In genomic region chr15:78587050-78587994, GRCm38 (mm10) we compare ENCODE assay signal across 8 mouse cellular contexts. TPM values are rescaled to one million over a fixed set of nuclear protein-coding genes. Genes with fewer than 3 reads are reported as not detected.
DNase-seq lines count a peak whose midpoint lies in the region; ATAC-seq and TF ChIP-seq lines count a peak whose summit lies in the region.

No protein-coding gene starts in this region.

- peak; percentile 81 for DNase-seq in CD4-positive helper T cell, adult 2 months (ENCODE audit: low read depth, low spot score)
- DNase-seq in brain, embryonic 18.5 days (ENCODE audit: low read depth, low spot score) = peak; percentile 37
- DNase-seq in forebrain, embryonic 11.5 days (ENCODE audit: low spot score) = peak; percentile 89
- peak; percentile 80 for DNase-seq in heart, postnatal 0 days (ENCODE audit: low spot score)
- DNase-seq in kidney, postnatal 25 days = peak; percentile 84 to 89
- DNase-seq in liver, embryonic 13.5 days = peak; percentile 50
- peak; percentile 88 for DNase-seq in neural tube, embryonic 11.5 days (ENCODE audit: low spot score)

- no peak overlapping the region for H3K9ac ChIP-seq in forebrain, embryonic 11.5 days (ENCODE audit: low read length)
- no peak overlapping the region for H3K9ac ChIP-seq in heart, postnatal 0 days (replicated peaks; ENCODE audit: low read depth, low read length)
- no peak overlapping the region for H3K9ac ChIP-seq in liver, embryonic 13.5 days
- H3K9ac ChIP-seq in neural tube, embryonic 11.5 days (ENCODE audit: low read length) = no peak overlapping the region
- no peak overlapping the region for H3K9ac ChIP-seq in stomach, embryonic 16.5 days (ENCODE audit: low read length)

- peak; percentile 78 for ATAC-seq in forebrain, embryonic 11.5 days (replicated peaks; ENCODE audit: low FRiP score)
- peak; percentile 71 for ATAC-seq in heart, postnatal 0 days (ENCODE audit: insufficient read depth, low read depth)
- ATAC-seq in liver, embryonic 13.5 days (ENCODE audit: low read depth) = peak; percentile 59
- ATAC-seq in neural tube, embryonic 11.5 days (ENCODE audit: insufficient read depth, low FRiP score, low TSS enrichment) = peak; percentile 48
- ATAC-seq in stomach, embryonic 16.5 days (ENCODE audit: insufficient read depth, low FRiP score) = peak; percentile 68; the same call in 1 of the 2 replicates

- H3K9me3 ChIP-seq in forebrain, embryonic 11.5 days (ENCODE audit: control insufficient read depth, low read length) = no peaks in the 10 kb centered on the region; the same call in 1 of the 2 replicates
- H3K9me3 ChIP-seq in heart, postnatal 0 days (replicated peaks; ENCODE audit: control insufficient read depth, low read length) = no peaks in the 10 kb centered on the region; the same call in 1 of the 2 replicates
- H3K9me3 ChIP-seq in liver, embryonic 13.5 days (replicated peaks) = no peaks in the 10 kb centered on the region
- H3K9me3 ChIP-seq in neural tube, embryonic 11.5 days (ENCODE audit: control insufficient read depth, low read length) = no peaks in the 10 kb centered on the region
- no peaks in the 10 kb centered on the region for H3K9me3 ChIP-seq in stomach, embryonic 16.5 days (replicated peaks; ENCODE audit: control insufficient read depth, low read length)

- WGBS in forebrain, embryonic 11.5 days = 54% methylated on average over 18 of the region's 18 CpGs
- WGBS in heart, postnatal 0 days = 52% methylated on average over 18 of the region's 18 CpGs
- 43% methylated on average over 18 of the region's 18 CpGs for WGBS in liver, embryonic 13.5 days (ENCODE audit: insufficient replicate concordance)
- 60% methylated on average over 18 of the region's 18 CpGs for WGBS in neural tube, embryonic 11.5 days
- 53% methylated on average over 18 of the region's 18 CpGs for WGBS in stomach, embryonic 16.5 days

- H3K27me3 ChIP-seq in forebrain, embryonic 11.5 days (ENCODE audit: control insufficient read depth, insufficient read depth, low read length) = no peaks in the 10 kb centered on the region
- H3K27me3 ChIP-seq in heart, postnatal 0 days (ENCODE audit: control insufficient read depth, insufficient read depth, low read length) = no peaks in the 10 kb centered on the region
- no peaks in the 10 kb centered on the region for H3K27me3 ChIP-seq in liver, embryonic 13.5 days
- H3K27me3 ChIP-seq in neural tube, embryonic 11.5 days (ENCODE audit: control insufficient read depth, insufficient read depth, low read length) = no peaks in the 10 kb centered on the region
- H3K27me3 ChIP-seq in stomach, embryonic 16.5 days (ENCODE audit: control insufficient read depth, insufficient read depth, low read length) = no peaks in the 10 kb centered on the region

- no peak overlapping the region for H3K27ac ChIP-seq in forebrain, embryonic 11.5 days (ENCODE audit: low read depth, low read length)
- H3K27ac ChIP-seq in heart, postnatal 0 days (ENCODE audit: low read depth) = no peak overlapping the region
- no peak overlapping the region for H3K27ac ChIP-seq in liver, embryonic 13.5 days
- no peak overlapping the region for H3K27ac ChIP-seq in neural tube, embryonic 11.5 days (ENCODE audit: low read depth, low read length)
- no peak overlapping the region for H3K27ac ChIP-seq in stomach, embryonic 16.5 days (ENCODE audit: low read length)

- no peak for TF ChIP-seq EP300 in heart, postnatal 0 days (IDR thresholded peaks at IDR 0.05; ENCODE audit: low read depth)

- no peak overlapping the region for H3K4me2 ChIP-seq in forebrain, embryonic 11.5 days (ENCODE audit: low read depth, low read length, severe bottlenecking)
- no peak overlapping the region for H3K4me2 ChIP-seq in heart, postnatal 0 days (ENCODE audit: low read depth, low read length)
- no peak overlapping the region for H3K4me2 ChIP-seq in liver, embryonic 13.5 days
- no peak overlapping the region for H3K4me2 ChIP-seq in neural tube, embryonic 11.5 days (ENCODE audit: low read depth)
- H3K4me2 ChIP-seq in stomach, embryonic 16.5 days (ENCODE audit: low read depth, low read length) = no peak overlapping the region

- peak; percentile 92 for TF ChIP-seq CTCF in heart, postnatal 0 days (IDR thresholded peaks at IDR 0.05; ENCODE audit: low read depth)

- H3K36me3 ChIP-seq in forebrain, embryonic 11.5 days (ENCODE audit: control insufficient read depth, insufficient read depth, low read length) = no peaks in the 10 kb centered on the region
- H3K36me3 ChIP-seq in heart, postnatal 0 days (replicated peaks; ENCODE audit: control insufficient read depth, insufficient read depth, low read length) = no peaks in the 10 kb centered on the region
- H3K36me3 ChIP-seq in liver, embryonic 13.5 days = no peaks in the 10 kb centered on the region
- H3K36me3 ChIP-seq in neural tube, embryonic 11.5 days (ENCODE audit: control insufficient read depth, insufficient read depth, low read length) = no peaks in the 10 kb centered on the region
- H3K36me3 ChIP-seq in stomach, embryonic 16.5 days (ENCODE audit: control insufficient read depth, insufficient read depth, low read length) = no peaks in the 10 kb centered on the region

- H3K4me1 ChIP-seq in forebrain, embryonic 11.5 days (replicated peaks; ENCODE audit: control insufficient read depth, insufficient read depth, low read length) = no peaks in the 10 kb centered on the region
- H3K4me1 ChIP-seq in heart, postnatal 0 days (ENCODE audit: control insufficient read depth, insufficient read depth) = no peaks in the 10 kb centered on the region
- peaks cover 14% of the 10 kb centered on the region for H3K4me1 ChIP-seq in liver, embryonic 13.5 days (replicated peaks)
- no peaks in the 10 kb centered on the region for H3K4me1 ChIP-seq in neural tube, embryonic 11.5 days (ENCODE audit: control insufficient read depth, insufficient read depth, low read length)
- H3K4me1 ChIP-seq in stomach, embryonic 16.5 days (ENCODE audit: control insufficient read depth, insufficient read depth, low read length) = 0 out of 2 replicates have a peak, but pooled peaks cover 3% of the 10 kb centered on the region

- no peak overlapping the region for H3K4me3 ChIP-seq in forebrain, embryonic 11.5 days (ENCODE audit: low read depth, low read length)
- no peak overlapping the region for H3K4me3 ChIP-seq in heart, postnatal 0 days (ENCODE audit: low read depth, low read length)
- H3K4me3 ChIP-seq in liver, embryonic 13.5 days (replicated peaks) = no peak overlapping the region
- no peak overlapping the region for H3K4me3 ChIP-seq in neural tube, embryonic 11.5 days (ENCODE audit: low read depth, low read length)
- H3K4me3 ChIP-seq in stomach, embryonic 16.5 days (replicated peaks; ENCODE audit: low read length) = no peak overlapping the region

RNA-seq across cellular contexts. Expression of gene Cyth4, which starts 9.5 kb away (rescaled TPM):
- 1.9 and 2.0 TPM in 2 replicates for polyA plus RNA-seq in forebrain, embryonic 11.5 days (2014; fragmentation: Nextera tagmentation; extraction: Ambion mirVana)
- 4.3 and 6.0 TPM in 2 replicates for total RNA-seq in heart, postnatal 0 days (2014; rRNA removed; ENCODE audit: low replicate concordance)
- 2.8 and 3.1 TPM in 2 replicates for polyA plus RNA-seq in heart, postnatal 0 days (2015; fragmentation: Nextera tagmentation; extraction: Ambion mirVana)
- 11.9 and 12.5 TPM in 2 replicates for polyA plus RNA-seq in liver, embryonic 13.5 days (2015; fragmentation: Nextera tagmentation; extraction: Ambion mirVana)
- polyA plus RNA-seq in neural tube, embryonic 11.5 days (2014; fragmentation: Nextera tagmentation; extraction: Ambion mirVana) = 1.6 and 2.4 TPM in 2 replicates
- polyA plus RNA-seq in stomach, embryonic 16.5 days (2015; fragmentation: Nextera tagmentation; extraction: Ambion mirVana) = 10.0 and 12.9 TPM in 2 replicates

RNA-seq across cellular contexts. Expression of gene Rac2, which starts 14.7 kb away (rescaled TPM):
- 5.7 and 9.4 TPM in 2 replicates for polyA plus RNA-seq in forebrain, embryonic 11.5 days (2014; fragmentation: Nextera tagmentation; extraction: Ambion mirVana)
- total RNA-seq in heart, postnatal 0 days (2014; rRNA removed; ENCODE audit: low replicate concordance) = 3.1 and 6.5 TPM in 2 replicates
- 4.0 and 5.6 TPM in 2 replicates for polyA plus RNA-seq in heart, postnatal 0 days (2015; fragmentation: Nextera tagmentation; extraction: Ambion mirVana)
- polyA plus RNA-seq in liver, embryonic 13.5 days (2015; fragmentation: Nextera tagmentation; extraction: Ambion mirVana) = 75.2 and 81.2 TPM in 2 replicates
- polyA plus RNA-seq in neural tube, embryonic 11.5 days (2014; fragmentation: Nextera tagmentation; extraction: Ambion mirVana) = 8.0 and 8.5 TPM in 2 replicates
- polyA plus RNA-seq in stomach, embryonic 16.5 days (2015; fragmentation: Nextera tagmentation; extraction: Ambion mirVana) = 21.1 and 26.2 TPM in 2 replicates

RNA-seq across cellular contexts. Expression of gene Sstr3, which starts 42.8 kb away (rescaled TPM):
- 0.09 TPM in 1 of 2 replicates, not detected in the other for polyA plus RNA-seq in forebrain, embryonic 11.5 days (2014; fragmentation: Nextera tagmentation; extraction: Ambion mirVana)
- 0.04 TPM in 1 of 2 replicates, not detected in the other for total RNA-seq in heart, postnatal 0 days (2014; rRNA removed; ENCODE audit: low replicate concordance)
- polyA plus RNA-seq in heart, postnatal 0 days (2015; fragmentation: Nextera tagmentation; extraction: Ambion mirVana) = 0.12 and 0.19 TPM in 2 replicates
- polyA plus RNA-seq in liver, embryonic 13.5 days (2015; fragmentation: Nextera tagmentation; extraction: Ambion mirVana) = not detected in 2 replicates
- polyA plus RNA-seq in neural tube, embryonic 11.5 days (2014; fragmentation: Nextera tagmentation; extraction: Ambion mirVana) = 0.38 TPM in 1 of 2 replicates, not detected in the other
- 0.12 and 0.39 TPM in 2 replicates for polyA plus RNA-seq in stomach, embryonic 16.5 days (2015; fragmentation: Nextera tagmentation; extraction: Ambion mirVana)

RNA-seq across cellular contexts. Expression of gene C1qtnf6, which starts 56.1 kb away (rescaled TPM):
- polyA plus RNA-seq in forebrain, embryonic 11.5 days (2014; fragmentation: Nextera tagmentation; extraction: Ambion mirVana) = 10.0 and 12.1 TPM in 2 replicates
- 22.1 and 23.0 TPM in 2 replicates for total RNA-seq in heart, postnatal 0 days (2014; rRNA removed; ENCODE audit: low replicate concordance)
- polyA plus RNA-seq in heart, postnatal 0 days (2015; fragmentation: Nextera tagmentation; extraction: Ambion mirVana) = 27.4 and 29.9 TPM in 2 replicates
- polyA plus RNA-seq in liver, embryonic 13.5 days (2015; fragmentation: Nextera tagmentation; extraction: Ambion mirVana) = 3.6 and 4.5 TPM in 2 replicates
- 11.8 and 12.8 TPM in 2 replicates for polyA plus RNA-seq in neural tube, embryonic 11.5 days (2014; fragmentation: Nextera tagmentation; extraction: Ambion mirVana)
- polyA plus RNA-seq in stomach, embryonic 16.5 days (2015; fragmentation: Nextera tagmentation; extraction: Ambion mirVana) = 31.3 and 35.6 TPM in 2 replicates

Comparison
In these comparisons a context has a peak if more than half of its experiments do, and no peak if none do; other contexts are left out.
1. DNase-seq: peak in every context shown above with its lines; median percentile 89 in forebrain, embryonic 11.5 days; 88 in neural tube, embryonic 11.5 days; 86 in kidney, postnatal 25 days; 81 in CD4-positive helper T cell, adult 2 months; 80 in heart, postnatal 0 days; 50 in liver, embryonic 13.5 days; 37 in brain, embryonic 18.5 days.